Mouse (Mus musculus): Measurements from ENCODE around the gene Vmn2r11. TPM values are rescaled to one million over a fixed set of nuclear protein-coding genes. Genes with fewer than 3 reads are reported as not detected.
"Not testable (repeated sequence)": the region's sequence is repeated elsewhere in the genome, so short reads cannot be mapped to it uniquely, and the experiment has no call there.

Gene Vmn2r11
- not detected in 2 replicates for polyA plus RNA-seq (2012; rRNA removed)

DNA sequence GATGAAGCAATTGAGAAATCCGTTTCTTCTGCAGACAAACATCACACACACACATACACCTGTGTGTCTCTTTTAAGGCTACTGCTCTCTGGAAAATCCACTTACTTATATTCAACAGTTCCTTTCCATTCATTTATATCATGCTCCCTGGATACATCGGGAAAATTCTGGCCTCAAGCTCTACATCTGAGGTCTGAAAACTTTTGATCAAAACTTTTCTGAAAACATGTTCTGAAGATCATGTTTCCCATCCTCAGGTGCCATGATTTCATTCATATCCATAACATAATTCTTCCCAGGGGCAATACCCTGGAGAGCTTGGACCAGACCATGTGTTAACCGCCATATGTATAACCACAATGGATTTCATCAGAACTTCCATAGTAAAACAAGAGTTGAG lies at the start of gene Vmn2r11:
Gene Vmn2r11 (minus strand): TSS at position 101 of the 400 bp plus-strand sequence.
- DNase-seq (ENCODE audit: low read depth, low spot score) = not testable (repeated sequence)
- 84% methylated on average over 3 of the region's 3 CpGs for WGBS

DNA sequence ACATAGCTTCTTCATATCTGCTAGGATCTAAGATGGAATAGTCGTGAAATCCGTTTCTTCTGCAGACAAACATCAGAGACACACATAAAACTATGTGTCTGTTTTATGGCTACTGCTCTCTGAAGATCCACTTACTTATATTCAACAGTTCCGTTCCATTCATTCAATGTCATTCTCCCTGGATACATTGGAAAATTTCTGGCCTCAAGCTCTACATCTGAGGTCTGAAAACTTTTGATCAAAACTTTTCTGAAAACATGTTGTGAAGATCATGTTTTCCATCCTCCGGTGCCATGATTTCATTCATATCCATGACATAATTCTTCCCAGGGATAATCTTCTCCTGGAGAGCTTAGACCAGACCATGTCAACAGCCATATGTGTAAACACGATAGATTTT lies 38.5 kb upstream of the Vmn2r11 start, which contains the start of gene Vmn2r12:
Gene Vmn2r12 (minus strand): TSS at position 101 of the 400 bp plus-strand sequence.
- 80% methylated on average over 5 of the region's 5 CpGs for WGBS
- DNase-seq (ENCODE audit: low read depth, low spot score) = not testable (repeated sequence)

DNA sequence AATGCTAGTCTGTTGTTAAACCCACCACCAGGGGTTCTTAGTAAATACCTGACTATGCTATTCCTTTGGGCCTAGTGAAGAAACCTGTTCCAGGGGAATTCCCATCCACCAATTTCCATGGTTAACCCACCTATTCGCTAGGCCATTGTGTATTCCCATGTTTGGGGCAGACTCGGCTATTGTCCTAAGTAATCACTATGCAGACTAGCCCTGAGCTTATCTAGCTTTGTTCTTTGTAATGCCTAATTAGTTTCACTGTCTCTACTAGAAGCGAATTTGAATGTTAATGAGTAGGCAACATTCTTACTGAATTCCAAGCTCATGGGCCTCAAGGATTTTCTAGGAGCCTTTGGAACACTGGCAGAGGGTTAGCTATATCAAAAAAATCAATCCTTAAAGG lies 37.1 kb upstream of the Vmn2r11 start:
- not testable (repeated sequence) for DNase-seq (ENCODE audit: low read depth, low spot score)
- 73% methylated on average over 3 of the region's 3 CpGs for WGBS

DNA sequence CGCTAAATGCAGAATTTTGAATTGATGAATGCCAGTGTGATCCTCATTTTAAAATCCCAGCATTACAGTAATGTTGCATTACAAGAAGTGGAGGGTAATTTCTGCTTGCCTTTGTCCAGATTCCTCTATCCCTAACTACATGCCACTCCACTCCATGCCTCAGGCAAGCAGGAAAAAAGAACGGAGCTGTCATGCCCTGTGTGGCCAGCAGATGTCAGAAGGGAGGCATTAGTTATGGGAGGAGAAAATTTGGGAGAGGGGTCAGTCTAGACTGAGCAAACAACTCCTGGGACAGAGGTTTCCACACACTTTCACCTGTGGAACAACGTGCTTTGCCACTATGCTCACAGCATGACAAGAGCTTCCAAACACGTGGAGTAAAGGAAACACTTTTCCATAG lies 12.6 kb upstream of the Vmn2r11 start:
- DNase-seq (ENCODE audit: low read depth, low spot score) = not testable (repeated sequence)
- 42% methylated on average over 4 of the region's 4 CpGs for WGBS

DNA sequence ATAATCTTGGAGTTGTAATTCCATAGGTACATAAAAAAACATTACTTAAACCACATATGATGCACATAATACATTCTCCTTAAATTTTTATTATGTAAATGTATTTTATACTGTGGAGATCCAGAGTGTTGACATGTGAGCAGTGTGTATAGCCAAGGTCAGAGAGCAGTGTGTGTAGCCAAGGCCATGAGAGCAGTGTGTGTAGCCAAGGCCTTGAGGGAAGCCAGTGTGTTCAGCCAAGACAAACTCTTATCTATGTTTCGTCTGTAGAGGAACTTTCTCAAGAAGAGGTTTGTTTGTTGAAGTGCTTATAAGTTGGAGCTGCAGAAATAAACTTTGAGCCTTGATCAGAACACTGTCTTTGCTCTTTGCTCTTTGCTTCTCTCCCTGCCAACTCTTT lies 4.1 kb downstream of the Vmn2r11 start:
- 46% methylated on average over 1 of the region's 1 CpGs for WGBS

DNA sequence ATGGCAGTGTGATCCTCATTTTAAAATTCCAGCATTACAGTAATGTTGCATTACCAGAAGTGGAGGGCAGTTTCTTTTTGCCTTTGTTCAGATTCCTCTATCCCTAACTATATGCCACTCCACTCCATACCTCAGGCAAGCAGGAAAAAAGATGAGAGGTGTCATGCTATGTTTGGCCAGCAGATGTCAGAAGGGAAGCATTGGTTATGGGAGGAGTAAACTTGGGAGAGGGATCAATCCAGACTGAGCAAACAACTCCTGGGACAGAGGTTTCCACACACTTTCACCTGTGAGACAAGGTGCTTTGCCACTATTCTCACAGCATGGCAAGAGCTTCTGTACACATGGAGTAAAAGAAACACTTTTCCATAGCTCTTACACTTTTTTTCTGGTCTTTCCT lies 26.8 kb downstream of the Vmn2r11 start:
- no peak for DNase-seq (ENCODE audit: low read depth, low spot score)

More for the DNA sequence above, 4.1 kb downstream of the Vmn2r11 start:
- no peak for DNase-seq (ENCODE audit: low read depth, low spot score)

DNA sequence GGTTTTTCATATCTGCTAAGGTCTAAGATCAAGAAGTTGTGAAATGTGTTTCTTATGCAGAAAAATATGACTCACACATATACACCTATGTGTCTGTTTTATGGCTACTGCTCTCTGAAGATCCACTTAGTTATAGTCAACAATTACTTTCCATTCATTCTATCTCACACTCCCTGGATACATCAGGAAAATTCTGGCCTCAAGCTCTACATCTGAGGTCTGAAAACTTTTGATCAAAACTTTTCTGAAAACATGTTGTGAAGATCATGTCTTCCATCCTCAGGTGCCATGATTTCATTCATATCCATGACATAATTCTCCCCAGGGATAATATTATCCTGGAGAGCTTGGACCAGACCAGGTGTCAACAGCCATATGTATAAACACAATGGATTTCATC lies 52.9 kb downstream of the Vmn2r11 start, which contains the start of gene Vmn2r10:
Gene Vmn2r10 (minus strand): TSS at position 101 of the 400 bp plus-strand sequence.
- not testable (repeated sequence) for DNase-seq (ENCODE audit: low read depth, low spot score)

Other genes with a start within 250 kb of the Vmn2r11 start
- not detected in 2 replicates for gene Vmn2r9, start 207.0 kb downstream of the Vmn2r11 start, polyA plus RNA-seq (2012; rRNA removed)
- gene Vmn2r10, start 53.0 kb downstream of the Vmn2r11 start, polyA plus RNA-seq (2012; rRNA removed) = not detected in 2 replicates
- gene Vmn2r12, start 38.4 kb upstream of the Vmn2r11 start, polyA plus RNA-seq (2012; rRNA removed) = not detected in 2 replicates
- gene Vmn2r13, start 132.6 kb upstream of the Vmn2r11 start, polyA plus RNA-seq (2012; rRNA removed) = not detected in 2 replicates
- gene Vmn2r14, start 165.1 kb upstream of the Vmn2r11 start, polyA plus RNA-seq (2012; rRNA removed) = not detected in 2 replicates
- not detected in 2 replicates for gene Vmn2r15, start 238.1 kb upstream of the Vmn2r11 start, polyA plus RNA-seq (2012; rRNA removed)

Measured in large intestine, adult 2 months (tissue).